Mouse (Mus musculus): ENCODE measurements around the gene Gm9044. TPM values are rescaled to one million over a fixed set of nuclear protein-coding genes. Genes with fewer than 3 reads are reported as not detected.
"Not testable (repeated sequence)": the region's sequence is repeated elsewhere in the genome, so short reads cannot be mapped to it uniquely, and the experiment has no call there.

Gm9044 gene
- polyA plus RNA-seq, 1 experiment from 2014 or later, result not detected

- H3K4me2 ChIP-seq; H3K36me3 ChIP-seq (ENCODE audit: control insufficient read depth, insufficient read depth, low read length); H3K27ac ChIP-seq (ENCODE audit: low read depth, low read length); H3K9ac ChIP-seq (ENCODE audit: low read length); ATAC-seq (ENCODE audit: low FRiP score); H3K9me3 ChIP-seq (ENCODE audit: control insufficient read depth, low read length); H3K4me1 ChIP-seq (ENCODE audit: control insufficient read depth, insufficient read depth, low read length); H3K27me3 ChIP-seq (ENCODE audit: control insufficient read depth, insufficient read depth, low read length); DNase-seq (ENCODE audit: low spot score, missing footprints); H3K4me3 ChIP-seq (ENCODE audit: low read depth, low read length): not testable (repeated sequence)
- WGBS, result 51% methylated on average over 2 of the region's 2 CpGs
Measured at GRCm38 (mm10) chr10:118302133-118302532, 30.1 kb downstream of the Gm9044 start.

GRCm38 (mm10) chr10:118294938-118295337, 37.3 kb downstream of the Gm9044 start, which contains the start of gene Iltifb:
Gene Iltifb (minus strand): TSS chr10:118295038.
- H3K27me3 ChIP-seq (ENCODE audit: control insufficient read depth, insufficient read depth, low read length), result no peaks in the 10 kb centered on the region
- H3K36me3 ChIP-seq (ENCODE audit: control insufficient read depth, insufficient read depth, low read length), result no peaks in the 10 kb centered on the region
- 95% methylated on average over 6 of the region's 6 CpGs for WGBS
- no peak for ATAC-seq (ENCODE audit: low FRiP score)
- H3K4me3 ChIP-seq (ENCODE audit: low read depth, low read length), result no peak within 1 kb of the TSS
- H3K4me2 ChIP-seq, result no peak within 1 kb of the TSS
- H3K27ac ChIP-seq (ENCODE audit: low read depth, low read length), result no peak within 1 kb of the TSS
- H3K4me1 ChIP-seq (ENCODE audit: control insufficient read depth, insufficient read depth, low read length), result no peaks in the 10 kb centered on the region
- no peaks in the 10 kb centered on the region for H3K9me3 ChIP-seq (ENCODE audit: control insufficient read depth, low read length)
- no peak within 1 kb of the TSS for H3K9ac ChIP-seq (ENCODE audit: low read length)
- DNase-seq (ENCODE audit: low spot score, missing footprints), result no peak

DNA sequence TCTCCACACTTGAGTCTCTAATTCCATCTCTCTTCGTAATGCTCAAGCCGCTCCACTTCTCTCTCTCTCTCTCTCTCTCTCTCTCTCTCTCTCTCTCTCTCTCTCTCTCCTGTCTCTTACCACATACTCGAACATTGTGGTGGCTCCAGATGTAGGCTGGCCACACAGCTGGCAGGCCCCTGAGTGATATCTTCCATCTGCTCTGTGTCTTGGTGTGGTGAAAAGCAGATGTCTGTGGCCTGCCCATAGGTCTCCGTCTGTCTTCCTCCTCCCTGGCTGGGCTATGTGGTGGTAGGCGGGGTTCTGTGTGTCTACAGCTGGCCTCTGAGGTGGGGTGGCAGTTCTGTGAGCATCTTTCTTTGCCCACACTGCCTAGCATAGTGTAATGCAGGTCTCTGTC, 49.2 kb downstream of the Gm9044 start:
- not testable (repeated sequence) for ATAC-seq (ENCODE audit: low FRiP score)
- whole genome bisulfite sequencing, result 90% methylated on average over 2 of the region's 5 CpGs

DNA sequence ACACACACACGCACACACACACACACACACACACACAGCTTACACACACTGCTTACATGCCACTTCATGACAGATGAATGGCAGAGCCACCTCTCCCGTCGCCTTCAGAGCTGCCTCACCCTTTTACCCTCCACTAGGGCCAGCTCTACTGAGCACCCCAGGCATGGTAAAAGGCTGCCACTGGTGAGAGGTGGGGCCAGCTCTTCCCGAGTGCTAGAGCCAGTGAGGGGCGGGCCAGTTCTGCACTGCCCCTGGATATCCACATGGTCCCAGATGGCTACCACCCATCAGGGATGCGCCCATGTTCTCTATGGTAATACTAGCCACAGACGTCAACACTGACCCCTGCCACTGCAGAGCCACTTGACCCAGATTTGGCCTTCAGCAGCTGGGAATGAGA, 49.6 kb downstream of the Gm9044 start:
- not testable (repeated sequence) for DNase-seq (ENCODE audit: low spot score, missing footprints); H3K27me3 ChIP-seq (ENCODE audit: control insufficient read depth, insufficient read depth, low read length); H3K9ac ChIP-seq (ENCODE audit: low read length); H3K27ac ChIP-seq (ENCODE audit: low read depth, low read length); ATAC-seq (ENCODE audit: low FRiP score); H3K4me1 ChIP-seq (ENCODE audit: control insufficient read depth, insufficient read depth, low read length); H3K36me3 ChIP-seq (ENCODE audit: control insufficient read depth, insufficient read depth, low read length); H3K4me2 ChIP-seq; H3K4me3 ChIP-seq (ENCODE audit: low read depth, low read length); H3K9me3 ChIP-seq (ENCODE audit: control insufficient read depth, low read length)
- 82% methylated on average over 7 of the region's 7 CpGs for WGBS

More for the DNA sequence above, 49.2 kb downstream of the Gm9044 start:
- not testable (repeated sequence) for H3K4me1 ChIP-seq (ENCODE audit: control insufficient read depth, insufficient read depth, low read length); H3K4me3 ChIP-seq (ENCODE audit: low read depth, low read length); H3K4me2 ChIP-seq; H3K36me3 ChIP-seq (ENCODE audit: control insufficient read depth, insufficient read depth, low read length); H3K27ac ChIP-seq (ENCODE audit: low read depth, low read length); H3K27me3 ChIP-seq (ENCODE audit: control insufficient read depth, insufficient read depth, low read length); H3K9ac ChIP-seq (ENCODE audit: low read length); DNase-seq (ENCODE audit: low spot score, missing footprints); H3K9me3 ChIP-seq (ENCODE audit: control insufficient read depth, low read length)

Other genes starting within 250 kb of the Gm9044 start
- 56.7 and 59.0 TPM in 2 replicates for gene Mdm1, start 190.6 kb downstream of the Gm9044 start, polyA plus RNA-seq (2014; fragmentation: Nextera tagmentation; extraction: Ambion mirVana)
- 0.19 TPM in 1 of 2 replicates, not detected in the other for gene Il22, start 127.5 kb downstream of the Gm9044 start, polyA plus RNA-seq (2014; fragmentation: Nextera tagmentation; extraction: Ambion mirVana)
- gene Gm32717, start 91.6 kb downstream of the Gm9044 start, polyA plus RNA-seq (2014; fragmentation: Nextera tagmentation; extraction: Ambion mirVana), result 0.08 TPM in 2 replicates
- 0.08 TPM in 2 replicates for gene Gm32802, start 73.7 kb downstream of the Gm9044 start, polyA plus RNA-seq (2014; fragmentation: Nextera tagmentation; extraction: Ambion mirVana)
- not detected in 2 replicates for gene Iltifb, start 37.4 kb downstream of the Gm9044 start, polyA plus RNA-seq (2014; fragmentation: Nextera tagmentation; extraction: Ambion mirVana)
- not detected in 2 replicates for gene Gm9040, start 5.4 kb downstream of the Gm9044 start, polyA plus RNA-seq (2014; fragmentation: Nextera tagmentation; extraction: Ambion mirVana)
- gene Gm9045, start 5.4 kb upstream of the Gm9044 start, polyA plus RNA-seq (2014; fragmentation: Nextera tagmentation; extraction: Ambion mirVana), result 0.11 TPM in 1 of 2 replicates, not detected in the other
- gene Gm9046, start 10.8 kb upstream of the Gm9044 start, polyA plus RNA-seq (2014; fragmentation: Nextera tagmentation; extraction: Ambion mirVana), result not detected in 2 replicates
- gene Gm9048, start 16.3 kb upstream of the Gm9044 start, polyA plus RNA-seq (2014; fragmentation: Nextera tagmentation; extraction: Ambion mirVana), result not detected in 2 replicates
- gene Gm9049, start 21.7 kb upstream of the Gm9044 start, polyA plus RNA-seq (2014; fragmentation: Nextera tagmentation; extraction: Ambion mirVana), result 0.11 TPM in 1 of 2 replicates, not detected in the other
- gene Ifng, start 108.6 kb upstream of the Gm9044 start, polyA plus RNA-seq (2014; fragmentation: Nextera tagmentation; extraction: Ambion mirVana), result not detected in 2 replicates

Measured in midbrain, embryonic 11.5 days (tissue).